Mouse (Mus musculus): ENCODE results near the gene Ednrb. TPM values are rescaled to one million over a fixed set of nuclear protein-coding genes. Genes with fewer than 3 reads are reported as not detected.

Ednrb gene
- total RNA-seq, 2 experiments from 2014 or later: 35.0 to 37.0 TPM

GRCm38 (mm10) chr14:103769319-103770245 lies 74.6 kb downstream of the Ednrb start:
- DNase-seq (ENCODE audit: low spot score in 2 of 2): no peak

GRCm38 (mm10) chr14:103767488-103767887 lies 76.7 kb downstream of the Ednrb start:
- DNase-seq (ENCODE audit: low spot score in 2 of 2): no peak

Other genes starting within 250 kb of the Ednrb start
- under 1 TPM; 0.44 to 0.47 TPM for gene Slain1, start 194.2 kb downstream of the Ednrb start, total RNA-seq (2021)

Data from gastrocnemius, postnatal 4 days (tissue).